Mouse (Mus musculus) cerebellum, adult 2 months (tissue): ENCODE data around the gene Slc35g3.

Experiments used
- CTCF ChIP-seq: fragments of 200-500 bp; IDR thresholded peaks from 2 replicates; pipeline ENCODE4 v1.5.1; 2011; ENCODE audit warnings: low read depth, mild to moderate bottlenecking, control low read depth, low read length, moderate library complexity, borderline replicate concordance; ENCODE audit not compliant: insufficient read depth
- POLR2A ChIP-seq: fragments of 200-500 bp; IDR thresholded peaks from 2 replicates; pipeline ENCODE4 v1.6.1; 2011; ENCODE audit warnings: low read length, control low read depth, borderline replicate concordance; ENCODE audit not compliant: insufficient read depth

GRCm38 (mm10) chr11:69758090-69758456, 3.7 kb downstream of the Slc35g3 start:
- TF ChIP-seq CTCF = no peak
- no peak; the same call in 1 of the 2 replicates for TF ChIP-seq POLR2A
